Mouse (Mus musculus) kidney, adult 2 months (tissue): ENCODE results near the gene Pde1a.

Source experiments
- CTCF ChIP-seq: fragments of 200-500 bp; conservative IDR thresholded peaks from 2 replicates; pipeline ENCODE4 v1.5.1; 2011; ENCODE audit warnings: low read depth, mild to moderate bottlenecking, control low read depth, low read length, moderate library complexity, mixed read lengths; ENCODE audit not compliant: insufficient read depth, insufficient read length
- POLR2A ChIP-seq: fragments of 200-500 bp; IDR thresholded peaks from one replicate; pipeline ENCODE4 v1.6.1; 2011; ENCODE audit warnings: low read depth, low read length, control low read depth

GRCm38 (mm10) chr2:80132677-80133076 is 3.4 kb upstream of the Pde1a start:
- TF ChIP-seq CTCF, result no peak
- no peak for TF ChIP-seq POLR2A
